Mouse (Mus musculus) urinary bladder, adult 2 months (tissue): ENCODE measurements at regions not wholly inside any gene's neighbourhood (a gene's known extent, or its start where the extent isn't known, plus 50 kb on each side); places are given as distances from the start of the nearest gene placed in this dataset.

Source experiments
- DNase-seq: peaks from one replicate; pipeline ENCODE4 v3.0.0; 2022; ENCODE audit warnings: low spot score

- DNase-seq = no peak
Observed at GRCm38 (mm10) chr14:25005241-25005946, 453.6 kb upstream of the Zmiz1 start.

GRCm38 (mm10) chr14:25011926-25012325 is 447.1 kb upstream of the Zmiz1 start:
- DNase-seq = no peak

GRCm38 (mm10) chr14:25015288-25016238 is 443.4 kb upstream of the Zmiz1 start:
- DNase-seq = no peak

- no peak for DNase-seq
Observed at GRCm38 (mm10) chr14:25017860-25018259, 441.1 kb upstream of the Zmiz1 start.

GRCm38 (mm10) chr14:25019306-25019905 is 439.6 kb upstream of the Zmiz1 start:
- no peak for DNase-seq

GRCm38 (mm10) chr14:25022523-25023269 is 436.3 kb upstream of the Zmiz1 start:
- DNase-seq = no peak

- no peak for DNase-seq
Observed at GRCm38 (mm10) chr14:25023270-25023800, 435.6 kb upstream of the Zmiz1 start.

GRCm38 (mm10) chr14:25025074-25025473 is 433.9 kb upstream of the Zmiz1 start:
- DNase-seq = no peak

- no peak for DNase-seq
Observed at GRCm38 (mm10) chr14:25027076-25027475, 431.9 kb upstream of the Zmiz1 start.

- no peak for DNase-seq
Observed at GRCm38 (mm10) chr14:25027842-25028241, 431.1 kb upstream of the Zmiz1 start.

- no peak for DNase-seq
Observed at GRCm38 (mm10) chr14:25030881-25031280, 428.1 kb upstream of the Zmiz1 start.

GRCm38 (mm10) chr14:25031756-25032680 is 427.0 kb upstream of the Zmiz1 start:
- DNase-seq = no peak

- DNase-seq = no peak
Observed at GRCm38 (mm10) chr14:25032899-25033298, 426.1 kb upstream of the Zmiz1 start.

GRCm38 (mm10) chr14:25042265-25042664 is 416.7 kb upstream of the Zmiz1 start:
- no peak for DNase-seq

- no peak for DNase-seq
Observed at GRCm38 (mm10) chr14:25044106-25044505, 414.9 kb upstream of the Zmiz1 start.

- DNase-seq = no peak
Observed at GRCm38 (mm10) chr14:25044867-25045266, 414.1 kb upstream of the Zmiz1 start.

- no peak for DNase-seq
Observed at GRCm38 (mm10) chr14:25050674-25051251, 408.2 kb upstream of the Zmiz1 start.

- no peak for DNase-seq
Observed at GRCm38 (mm10) chr14:25052175-25052574, 406.8 kb upstream of the Zmiz1 start.

GRCm38 (mm10) chr14:25059351-25059750 is 399.6 kb upstream of the Zmiz1 start:
- DNase-seq = no peak

- DNase-seq = no peak
Observed at GRCm38 (mm10) chr14:25060285-25060684, 398.7 kb upstream of the Zmiz1 start.
